Mouse (Mus musculus) stomach, embryonic 14.5 days (tissue): Measurements from ENCODE around the gene Fgf22. TPM values are rescaled to one million over a fixed set of nuclear protein-coding genes. Genes with fewer than 3 reads are reported as not detected.
A peak's percentile ranks its signal among the peaks of the same experiment; 100 is the strongest.

Experiments used
- ATAC-seq: fragments of 200-750 bp; cut with Nextera tagmentation; 2 replicates; pipeline ENCODE4 v1.8.0; 2017; ENCODE audit warnings: low read depth, moderate TSS enrichment; ENCODE audit not compliant: insufficient number of reproducible peaks, insufficient read depth, low FRiP score
- H3K27ac ChIP-seq: fragments of 300-500 bp; sonication (generic); 2 replicates; pipeline ENCODE4 v1.5.1; 2014; ENCODE audit warnings: mild to moderate bottlenecking, low read length, moderate library complexity, mixed read lengths
- H3K27me3 ChIP-seq: fragments of 300-500 bp; sonication (generic); 2 replicates; pipeline ENCODE4 v1.6.1; 2014; ENCODE audit warnings: low read length, control low read depth, mixed read lengths; ENCODE audit not compliant: control insufficient read depth, insufficient read depth
- H3K36me3 ChIP-seq: fragments of 300-500 bp; sonication (generic); 2 replicates; pipeline ENCODE4 v1.6.1; 2014; ENCODE audit warnings: mild to moderate bottlenecking, control low read depth, low read length, moderate library complexity, mixed read lengths; ENCODE audit not compliant: control insufficient read depth, insufficient read depth
- H3K4me1 ChIP-seq: fragments of 300-500 bp; sonication (generic); 2 replicates; pipeline ENCODE4 v1.6.1; 2014; ENCODE audit warnings: low read length, control low read depth, mixed read lengths; ENCODE audit not compliant: control insufficient read depth, insufficient read depth
- H3K4me2 ChIP-seq: fragments of 300-500 bp; sonication (generic); replicated peaks from 2 replicates; pipeline ENCODE4 v1.6.1; 2014; ENCODE audit warnings: low read depth, low read length, control low read depth
- H3K4me3 ChIP-seq: fragments of 300-500 bp; sonication (generic); 2 replicates; pipeline ENCODE4 v1.5.1; 2014; ENCODE audit warnings: low read depth, low read length, control low read depth
- H3K9ac ChIP-seq: fragments of 300-500 bp; sonication (generic); replicated peaks from 2 replicates; pipeline ENCODE4 v1.6.1; 2014; ENCODE audit warnings: low read depth, mild to moderate bottlenecking, control low read depth, low read length, moderate library complexity, mixed read lengths
- H3K9me3 ChIP-seq: fragments of 300-500 bp; sonication (generic); 2 replicates; pipeline ENCODE4 v1.6.1; 2016; ENCODE audit warnings: low read depth, low read length, control low read depth; ENCODE audit not compliant: control insufficient read depth
- WGBS: fragments of 180-500 bp; shearing (Covaris S2); extraction: QIAGEN DNeasy Blood & Tissue Kit; methylation state at CpG from one replicate; pipeline ENCODE4 v1.1.7; 2014; 5-methylcytosine and 5-hydroxymethylcytosine counted together
- polyA plus RNA-seq: library from polyadenylated mRNA; unstranded; fragments of >200 nt; fragmentation: Nextera tagmentation; extraction: Ambion mirVana; gene quantifications from 2 replicates; pipeline ENCODE4 v1.2.1, GENCODE M21; 2014

The Fgf22 gene
- polyA plus RNA-seq = 0.29 and 0.39 TPM in 2 replicates

DNA sequence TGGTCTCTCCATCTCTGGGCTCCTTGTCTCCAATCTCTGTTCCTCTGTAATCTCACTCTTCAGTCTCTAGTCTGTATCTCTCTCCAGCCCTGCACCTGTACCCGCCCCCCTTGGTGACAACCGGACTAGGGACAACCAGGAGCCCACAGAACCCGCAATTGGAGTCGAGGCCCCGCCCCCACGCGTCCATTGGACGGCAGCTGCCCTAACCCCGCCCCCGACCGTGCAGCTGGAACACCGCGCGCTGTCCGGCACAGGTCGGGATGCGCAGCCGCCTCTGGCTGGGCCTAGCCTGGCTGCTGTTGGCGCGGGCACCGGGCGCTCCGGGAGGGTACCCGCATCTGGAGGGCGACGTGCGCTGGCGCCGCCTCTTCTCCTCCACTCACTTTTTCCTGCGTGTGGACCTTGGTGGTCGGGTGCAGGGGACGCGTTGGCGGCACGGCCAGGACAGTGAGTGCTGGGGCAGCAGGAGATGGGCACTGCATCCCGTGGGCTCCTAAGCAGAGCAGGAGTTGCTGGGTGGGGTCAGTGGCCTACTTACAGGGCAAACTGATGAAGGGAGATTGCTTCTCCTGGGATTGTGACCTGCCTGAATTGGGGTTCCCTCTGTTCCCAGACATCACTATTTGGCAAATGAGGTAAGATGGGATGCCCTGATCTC lies at the start of gene Fgf22:
Gene Fgf22 (plus strand): TSS at position 221 of the 661 bp plus-strand sequence.
- Histone ChIP-seq H3K4me2 (peak within 1 kb of the TSS; percentile 52), H3K4me3 (peak within 1 kb of the TSS; percentile 19), H3K9me3 (no peaks in the 10 kb centered on the region), H3K27ac (no peak within 1 kb of the TSS), H3K4me1 (peaks cover 6% of the 10 kb centered on the region; the same call in 1 of the 2 replicates), H3K27me3 (no peaks in the 10 kb centered on the region), H3K36me3 (peaks cover 34% of the 10 kb centered on the region), H3K9ac (0 out of 2 replicates have a peak within 1 kb of the TSS, but pooled peaks have one; percentile 14)
- ATAC-seq = peak; percentile 79; the same call in 1 of the 2 replicates
- 2% methylated on average over 36 of the region's 36 CpGs for WGBS

DNA sequence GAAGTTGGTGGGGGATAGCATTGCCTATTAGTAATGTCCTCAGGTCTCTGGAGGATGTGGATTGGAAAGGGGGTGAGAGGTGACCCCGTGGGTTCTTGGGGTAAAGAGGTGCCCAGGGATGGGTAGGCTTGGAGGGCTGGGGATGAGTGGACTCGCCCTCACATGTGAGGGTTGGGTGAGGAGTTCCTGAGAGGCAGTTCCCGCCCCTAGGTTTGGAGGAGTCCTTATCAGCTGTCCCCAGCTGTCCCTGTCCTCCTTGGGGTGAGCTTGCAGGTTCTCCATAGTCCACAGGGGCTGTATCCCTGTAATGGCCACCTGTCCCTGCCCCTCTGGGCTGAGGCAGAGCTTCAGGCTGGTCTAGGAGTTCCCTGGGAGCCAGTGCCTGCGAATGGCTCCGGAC lies 48.9 kb upstream of the Fgf22 start:
- H3K4me1 ChIP-seq = peaks cover 17% of the 10 kb centered on the region
- peaks cover 26% of the 10 kb centered on the region for H3K36me3 ChIP-seq
- WGBS = 82% methylated on average over 5 of the region's 5 CpGs
- H3K4me2 ChIP-seq = peak overlapping the region; percentile 88
- H3K4me3 ChIP-seq = peak overlapping the region; percentile 89; the same call in 1 of the 2 replicates
- H3K27ac ChIP-seq = no peak overlapping the region
- no peak overlapping the region for H3K9ac ChIP-seq
- H3K27me3 ChIP-seq = no peaks in the 10 kb centered on the region
- no peaks in the 10 kb centered on the region for H3K9me3 ChIP-seq
- ATAC-seq = no peak; the same call in 1 of the 2 replicates

DNA sequence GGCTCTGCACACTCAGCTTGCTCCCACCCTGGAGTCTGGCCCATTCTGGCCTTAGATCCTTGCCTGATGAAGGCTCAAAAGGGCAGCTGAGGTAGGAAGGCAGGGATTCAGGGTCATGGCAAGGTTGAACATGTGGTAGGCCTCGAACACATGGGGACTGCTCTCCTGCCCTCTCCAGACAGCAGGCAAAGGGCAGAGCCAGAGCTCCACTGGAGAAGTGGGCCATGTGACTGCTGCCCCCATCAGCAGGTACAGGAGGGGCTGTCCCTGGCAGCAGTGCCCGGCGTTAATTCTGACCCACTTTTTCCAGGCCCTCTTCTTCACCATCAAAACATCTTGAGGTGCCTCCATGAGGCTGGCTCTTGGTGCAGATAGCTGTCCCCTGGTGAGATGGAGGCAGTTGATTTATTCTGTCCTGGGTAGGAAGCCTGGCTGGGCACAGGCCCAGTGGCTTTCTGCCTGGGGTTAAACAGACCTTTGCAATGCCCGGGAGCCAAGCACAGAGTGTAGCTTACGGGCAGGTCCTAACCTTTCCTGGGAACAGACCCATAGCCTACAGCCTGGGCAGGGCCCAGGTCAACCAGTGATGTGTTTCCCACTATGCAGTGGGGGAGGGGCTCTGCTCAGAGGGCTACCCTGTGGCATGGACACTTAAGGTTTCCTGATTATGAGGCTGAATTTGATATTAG lies 48.3 kb upstream of the Fgf22 start:
- no peak for ATAC-seq

DNA sequence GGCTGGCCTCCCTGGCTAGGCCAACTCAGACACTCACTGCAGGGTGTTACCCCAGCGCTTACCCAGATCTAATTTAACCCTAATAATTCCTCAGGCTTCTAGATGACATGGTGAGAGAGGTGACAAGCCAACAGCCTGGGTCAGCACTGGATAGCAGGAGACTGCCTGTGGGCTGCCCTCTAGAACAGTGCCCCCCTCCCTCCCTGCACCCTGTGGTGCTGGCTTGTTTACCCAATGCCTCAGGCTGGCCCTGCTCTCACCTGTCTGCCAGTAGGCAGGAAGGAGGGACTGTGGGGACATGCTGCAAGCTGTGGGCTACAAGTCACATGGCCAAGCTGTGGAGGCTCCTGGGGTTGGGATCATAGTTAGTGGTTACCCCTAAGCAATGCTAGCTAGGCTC lies 47.7 kb upstream of the Fgf22 start:
- ATAC-seq = no peak
- no peak overlapping the region for H3K4me2 ChIP-seq
- no peaks in the 10 kb centered on the region for H3K9me3 ChIP-seq
- no peaks in the 10 kb centered on the region for H3K27me3 ChIP-seq
- no peak overlapping the region for H3K27ac ChIP-seq
- peaks cover 17% of the 10 kb centered on the region for H3K4me1 ChIP-seq
- no peak overlapping the region for H3K9ac ChIP-seq
- 76% methylated on average over 1 of the region's 1 CpGs for WGBS
- H3K36me3 ChIP-seq = peaks cover 38% of the 10 kb centered on the region
- no peak overlapping the region for H3K4me3 ChIP-seq

More for the DNA sequence above, 48.3 kb upstream of the Fgf22 start:
- H3K4me1 ChIP-seq = peaks cover 17% of the 10 kb centered on the region
- H3K4me2 ChIP-seq = no peak overlapping the region; the same call in 1 of the 2 replicates
- H3K4me3 ChIP-seq = peak overlapping the region; percentile 89; the same call in 1 of the 2 replicates
- no peak overlapping the region for H3K27ac ChIP-seq
- H3K9ac ChIP-seq = no peak overlapping the region
- H3K9me3 ChIP-seq = no peaks in the 10 kb centered on the region
- no peaks in the 10 kb centered on the region for H3K27me3 ChIP-seq
- 77% methylated on average over 5 of the region's 5 CpGs for whole genome bisulfite sequencing
- peaks cover 32% of the 10 kb centered on the region for H3K36me3 ChIP-seq

DNA sequence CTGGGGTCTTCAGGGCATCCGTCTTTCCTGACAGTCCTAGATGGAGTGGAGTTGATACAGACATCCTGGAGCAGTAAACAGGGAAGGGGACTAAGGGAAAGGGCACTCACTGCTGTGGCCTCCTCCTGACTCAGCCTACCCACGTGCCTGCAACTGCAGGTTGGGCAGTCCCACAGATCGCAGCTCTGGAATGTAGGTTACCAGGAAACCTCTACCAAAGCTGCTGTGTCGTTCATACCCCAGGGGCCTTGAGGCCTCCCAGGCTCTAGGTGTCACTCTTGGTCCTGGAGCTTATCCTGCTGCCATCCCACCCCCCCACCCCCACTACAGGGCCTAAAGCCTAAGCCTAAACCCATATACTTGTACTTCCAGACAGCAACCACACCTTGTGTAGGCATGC lies 47.1 kb upstream of the Fgf22 start:
- ATAC-seq = no peak

DNA sequence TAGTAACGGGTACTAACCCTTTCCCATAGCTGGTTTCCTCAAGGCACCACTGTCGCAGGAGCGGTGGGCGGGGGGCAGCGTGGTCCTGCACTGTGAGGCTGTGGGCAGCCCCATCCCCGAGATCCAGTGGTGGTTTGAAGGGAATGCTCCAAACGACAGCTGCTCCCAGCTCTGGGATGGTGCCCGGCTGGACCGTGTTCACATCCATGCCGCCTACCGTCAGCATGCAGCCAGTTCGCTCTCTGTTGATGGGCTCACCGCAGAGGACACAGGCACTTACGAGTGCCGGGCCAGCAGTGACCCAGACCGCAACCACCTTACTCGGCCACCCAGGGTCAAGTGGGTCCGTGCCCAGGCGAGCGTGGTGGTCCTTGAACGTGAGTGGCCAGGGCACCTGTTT lies 46.2 kb upstream of the Fgf22 start:
- no peaks in the 10 kb centered on the region for H3K9me3 ChIP-seq

More for the DNA sequence above, 47.1 kb upstream of the Fgf22 start:
- Histone ChIP-seq H3K4me3 (no peak overlapping the region), H3K9me3 (no peaks in the 10 kb centered on the region), H3K4me2 (no peak overlapping the region), H3K9ac (no peak overlapping the region), H3K36me3 (peaks cover 38% of the 10 kb centered on the region), H3K27me3 (no peaks in the 10 kb centered on the region), H3K27ac (no peak overlapping the region), H3K4me1 (peaks cover 17% of the 10 kb centered on the region)
- WGBS = 59% methylated on average over 4 of the region's 4 CpGs

DNA sequence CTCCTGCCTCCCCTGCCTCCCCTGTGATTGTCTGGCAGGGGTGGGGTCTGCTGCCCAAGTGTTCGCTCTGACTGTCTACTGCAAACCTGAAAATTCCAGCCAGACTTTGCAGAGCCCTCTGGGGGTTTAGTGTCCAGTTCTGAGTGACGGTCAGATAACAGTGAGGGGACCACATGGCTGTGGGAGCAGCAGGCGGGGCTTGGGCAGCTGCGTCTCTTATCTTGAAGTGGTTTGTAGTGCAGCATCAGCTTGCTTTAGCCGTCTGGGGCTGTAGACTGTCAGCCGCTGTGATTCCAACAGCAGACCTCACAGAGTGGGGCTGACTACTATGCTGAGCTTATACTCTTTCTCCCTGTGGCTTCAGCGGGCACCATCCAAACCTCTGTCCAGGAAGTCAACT lies 45.6 kb upstream of the Fgf22 start:
- H3K27ac ChIP-seq = no peak overlapping the region
- peaks cover 38% of the 10 kb centered on the region for H3K36me3 ChIP-seq
- H3K4me2 ChIP-seq = no peak overlapping the region
- no peaks in the 10 kb centered on the region for H3K9me3 ChIP-seq
- H3K27me3 ChIP-seq = no peaks in the 10 kb centered on the region
- H3K4me3 ChIP-seq = no peak overlapping the region
- H3K9ac ChIP-seq = no peak overlapping the region
- peaks cover 17% of the 10 kb centered on the region for H3K4me1 ChIP-seq
- WGBS = 58% methylated on average over 7 of the region's 7 CpGs
- ATAC-seq = no peak

More for the DNA sequence above, 46.2 kb upstream of the Fgf22 start:
- H3K4me1 ChIP-seq = peaks cover 17% of the 10 kb centered on the region
- no peak for ATAC-seq
- no peak overlapping the region for H3K4me2 ChIP-seq
- no peak overlapping the region for H3K9ac ChIP-seq
- no peak overlapping the region for H3K4me3 ChIP-seq
- 87% methylated on average over 21 of the region's 21 CpGs for WGBS
- H3K36me3 ChIP-seq = peaks cover 38% of the 10 kb centered on the region
- H3K27me3 ChIP-seq = no peaks in the 10 kb centered on the region
- no peak overlapping the region for H3K27ac ChIP-seq

DNA sequence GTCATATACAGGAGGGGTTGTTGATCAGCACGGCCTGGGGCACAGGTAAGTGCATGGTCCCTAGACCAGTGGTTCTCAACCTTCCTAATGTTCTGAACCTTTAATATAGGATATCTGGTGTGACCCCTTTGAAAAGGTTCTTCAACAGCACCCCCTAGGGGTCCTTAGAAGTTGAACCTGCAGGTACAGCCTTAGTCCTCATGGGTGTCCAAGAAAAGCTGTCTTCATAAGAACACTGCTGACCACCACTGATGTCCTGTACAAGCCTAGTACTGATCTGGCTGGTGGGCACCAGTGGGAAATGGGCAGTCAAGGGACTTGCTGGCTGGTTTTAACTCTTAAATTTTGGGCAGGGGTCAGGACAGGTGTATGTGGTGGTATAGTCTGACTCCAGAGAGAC lies 42.8 kb upstream of the Fgf22 start:
- Histone ChIP-seq H3K27me3 (peaks cover 18% of the 10 kb centered on the region), H3K9ac (no peak overlapping the region), H3K36me3 (peaks cover 36% of the 10 kb centered on the region), H3K9me3 (no peaks in the 10 kb centered on the region), H3K27ac (no peak overlapping the region), H3K4me3 (no peak overlapping the region), H3K4me1 (peaks cover 2% of the 10 kb centered on the region; the same call in 1 of the 2 replicates), H3K4me2 (no peak overlapping the region)
- 81% methylated on average over 1 of the region's 1 CpGs for WGBS
- peak; percentile 17; the same call in 1 of the 2 replicates for ATAC-seq
